Mouse (Mus musculus): Measurements from ENCODE around the gene Flt3l.
A peak's percentile ranks its signal among the peaks of the same experiment; 100 is the strongest.
"Not testable (repeated sequence)": the region's sequence is repeated elsewhere in the genome, so short reads cannot be mapped to it uniquely, and the experiment has no call there.

Flt3l gene

GRCm38 (mm10) chr7:45095965-45096364, 40.3 kb downstream of the Flt3l start:
- not testable (repeated sequence) for DNase-seq (ENCODE audit: low spot score in 2 of 2)

- DNase-seq (ENCODE audit: low spot score in 2 of 2), result no peak
Measured at GRCm38 (mm10) chr7:45095367-45095766, 40.9 kb downstream of the Flt3l start.

- no peak for DNase-seq (ENCODE audit: low spot score in 2 of 2)
Measured at GRCm38 (mm10) chr7:45094121-45094520, 42.1 kb downstream of the Flt3l start.

- no peak for DNase-seq (ENCODE audit: low spot score in 2 of 2)
Measured at GRCm38 (mm10) chr7:45093516-45093905, 42.7 kb downstream of the Flt3l start.

GRCm38 (mm10) chr7:45092828-45093515, 43.3 kb downstream of the Flt3l start:
- no peak for DNase-seq (ENCODE audit: low spot score in 2 of 2)

- no peak for DNase-seq (ENCODE audit: low spot score in 2 of 2)
Measured at GRCm38 (mm10) chr7:45092048-45092447, 44.2 kb downstream of the Flt3l start, which contains the start of gene Rcn3. Gene Rcn3 (minus strand): TSS chr7:45092221.

DNA sequence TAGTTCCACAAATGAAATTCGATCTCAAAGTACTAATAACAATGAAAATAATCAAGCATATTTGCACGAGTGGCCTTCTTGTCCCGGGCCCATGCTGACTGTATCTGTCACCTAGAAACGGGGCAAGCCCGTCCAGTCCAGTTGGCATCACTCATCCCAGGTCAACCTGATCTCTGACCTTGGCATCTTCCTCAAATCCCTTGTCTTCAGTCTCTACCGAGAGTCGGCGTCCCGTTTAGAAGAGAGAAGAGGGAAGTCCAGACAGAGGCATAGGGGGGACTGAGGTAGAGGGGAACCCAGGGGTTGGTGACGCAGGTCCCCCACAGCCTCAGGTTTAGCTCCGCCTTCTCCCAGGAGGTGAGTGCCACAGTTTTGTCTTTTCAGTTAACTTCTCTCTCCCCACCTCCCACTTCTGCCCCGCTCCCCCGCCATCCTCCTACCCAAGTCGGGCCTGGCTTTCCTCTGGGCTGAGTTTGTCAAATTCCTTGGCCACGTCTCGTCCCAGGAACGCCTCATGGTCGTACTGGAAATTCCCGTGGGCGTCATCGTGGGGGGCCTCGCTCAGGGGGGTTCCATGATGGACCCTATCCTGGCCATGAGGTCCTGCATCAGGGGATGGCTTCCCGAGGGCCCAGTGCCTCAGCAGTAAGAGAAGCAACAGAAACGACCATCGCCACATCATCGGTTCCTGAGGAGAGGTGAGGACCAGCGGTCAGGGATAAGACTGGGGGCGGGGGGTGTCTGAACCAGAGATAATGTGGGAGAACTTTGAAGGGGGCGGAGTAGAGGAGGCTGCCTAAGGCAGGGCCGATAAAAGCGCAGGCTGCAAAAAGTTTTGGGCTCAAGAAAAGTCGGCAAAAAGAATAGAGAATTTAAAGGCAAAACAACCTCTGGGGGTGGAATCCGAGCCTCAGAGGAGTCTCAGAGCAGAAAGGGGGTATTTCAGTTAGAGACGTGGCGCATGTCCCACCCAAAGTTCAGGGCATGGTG, 44.9 kb downstream of the Flt3l start:
- DNase-seq (ENCODE audit: low spot score in 2 of 2), result no peak

- DNase-seq (ENCODE audit: low spot score in 2 of 2), result no peak
Measured at GRCm38 (mm10) chr7:45090251-45090977, 45.8 kb downstream of the Flt3l start.

GRCm38 (mm10) chr7:45088597-45088996, 47.6 kb downstream of the Flt3l start:
- no peak for DNase-seq (ENCODE audit: low spot score in 2 of 2)

GRCm38 (mm10) chr7:45086084-45086483, 50.1 kb downstream of the Flt3l start:
- no peak for DNase-seq (ENCODE audit: low spot score in 2 of 2)

DNA sequence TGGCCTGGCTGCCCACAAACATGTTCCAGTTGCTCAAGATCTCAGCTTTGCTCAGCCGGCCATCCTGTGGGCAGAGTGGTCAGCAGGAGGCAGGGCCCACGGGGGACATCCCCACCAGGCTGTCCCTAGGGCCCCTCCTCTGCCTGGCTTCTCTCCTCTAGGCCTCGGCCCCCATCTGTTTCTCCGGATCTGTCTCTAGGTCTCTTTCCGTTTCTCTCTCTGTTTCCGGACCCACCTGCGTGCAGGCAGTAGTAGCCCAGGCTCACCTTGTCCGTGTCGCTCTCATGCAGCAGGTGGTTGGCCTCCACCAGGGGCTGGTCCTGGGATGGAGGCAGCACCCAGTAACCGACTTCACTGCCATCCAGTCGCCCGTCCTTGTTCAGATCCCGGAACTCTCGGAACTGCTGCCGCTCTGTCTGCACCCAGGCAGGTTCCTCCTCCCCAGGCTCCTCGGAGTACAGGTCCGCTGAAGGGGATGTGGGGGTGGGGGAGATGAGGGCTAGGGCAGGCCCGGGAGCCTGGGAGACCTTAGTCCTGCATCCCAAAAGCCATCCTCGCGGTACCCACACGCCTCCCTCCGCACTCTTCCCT, 52.8 kb downstream of the Flt3l start:
- DNase-seq (ENCODE audit: low spot score in 2 of 2), result no peak

DNA sequence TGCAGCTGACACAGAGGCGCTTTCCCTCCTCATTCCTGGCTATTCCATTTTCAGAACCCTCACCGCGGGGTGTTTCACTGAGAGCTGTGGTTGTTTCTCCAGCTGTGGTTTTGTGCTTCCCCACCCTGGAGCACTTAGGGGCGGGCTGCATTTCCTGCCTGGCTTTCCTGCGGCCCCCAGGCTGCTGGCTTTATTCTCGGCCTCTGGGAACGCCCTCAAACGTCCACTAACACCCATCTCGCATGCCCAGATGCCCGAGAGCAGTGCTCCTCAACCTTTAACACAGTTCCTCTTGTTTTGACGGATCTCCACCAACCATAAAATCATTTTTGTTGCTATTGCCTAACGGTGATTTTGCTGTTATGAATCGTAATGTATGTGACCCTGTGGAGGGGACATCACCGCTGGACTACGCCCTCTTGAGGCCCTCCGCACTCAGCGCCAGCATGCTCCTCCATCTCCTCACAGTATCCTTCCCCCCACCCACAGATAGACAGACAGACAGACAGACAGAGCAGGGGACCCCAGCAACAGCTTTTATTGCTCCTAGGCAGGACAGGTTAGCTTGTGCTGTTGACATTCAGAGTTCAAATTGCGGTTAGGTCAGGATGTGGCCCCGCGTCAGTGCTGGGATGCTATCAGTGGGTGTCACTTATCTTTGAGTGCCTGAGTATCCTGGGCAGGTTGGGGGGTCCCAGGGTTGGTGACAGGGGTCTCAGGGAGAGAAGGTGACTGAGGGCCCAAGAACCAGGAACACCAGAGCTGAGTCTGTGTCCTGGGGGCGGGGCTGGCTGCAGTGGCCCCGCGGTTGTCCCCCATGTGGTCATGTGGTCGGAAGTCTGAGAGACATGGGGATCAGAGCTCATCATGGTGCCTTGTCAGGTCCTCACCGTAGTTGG, 53.6 kb downstream of the Flt3l start:
- no peak for DNase-seq (ENCODE audit: low spot score in 2 of 2)

GRCm38 (mm10) chr7:45081016-45081415, 55.2 kb downstream of the Flt3l start:
- no peak for DNase-seq (ENCODE audit: low spot score in 2 of 2)

DNA sequence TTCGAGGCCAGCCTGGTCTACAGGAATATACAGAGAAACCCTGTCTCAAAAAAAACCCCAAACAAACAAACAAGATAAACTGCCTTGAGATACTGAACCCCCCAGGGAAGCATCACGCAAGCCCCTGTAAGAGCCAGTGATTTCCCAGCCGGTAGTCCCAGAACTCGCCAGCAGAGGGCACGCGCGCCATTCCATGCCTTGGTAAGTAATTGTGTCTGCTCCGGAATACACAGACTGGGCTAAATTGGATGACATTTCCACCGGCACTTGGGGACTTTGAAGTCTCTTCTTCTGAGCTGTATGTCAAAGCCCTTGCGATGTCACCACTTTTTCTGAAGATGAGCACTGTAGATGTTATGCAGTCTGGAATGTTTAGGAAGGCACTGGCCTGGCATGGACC, 56.4 kb downstream of the Flt3l start:
- peak; percentile 70 to 81 for DNase-seq (ENCODE audit: low spot score in 2 of 2)
